Mouse (Mus musculus): Measurements from ENCODE around the gene Ubald2.

DNA sequence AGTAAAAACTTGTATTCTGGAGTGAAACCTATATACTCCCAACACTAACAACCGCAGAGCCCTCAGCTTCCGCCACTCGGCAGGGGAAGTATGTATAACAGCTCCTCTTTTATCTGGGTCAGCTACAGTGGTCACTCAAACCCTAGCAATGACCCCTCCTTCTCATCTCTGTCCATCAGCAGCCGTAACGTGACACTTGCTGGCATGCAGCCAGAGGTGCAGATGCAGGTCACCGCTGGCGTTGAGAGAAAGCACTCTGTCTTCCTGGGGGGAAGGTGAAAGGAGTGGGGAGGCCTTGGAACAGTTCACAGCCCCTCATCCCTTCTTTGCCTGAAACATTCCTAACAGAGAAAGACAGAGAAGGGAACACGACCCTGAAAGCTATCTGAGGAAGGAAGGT, 45.9 kb downstream of the Ubald2 start:
- TF ChIP-seq TAL1 (IDR thresholded peaks at IDR 0.05; ENCODE audit: low read length): no peak
- TF ChIP-seq GATA1 (IDR thresholded peaks at IDR 0.05; ENCODE audit: low read length): no peak

Measured in erythroblast, embryonic 14.5 days (primary cell).